Mouse (Mus musculus): Measurements from ENCODE around the gene Plcl2.

DNA sequence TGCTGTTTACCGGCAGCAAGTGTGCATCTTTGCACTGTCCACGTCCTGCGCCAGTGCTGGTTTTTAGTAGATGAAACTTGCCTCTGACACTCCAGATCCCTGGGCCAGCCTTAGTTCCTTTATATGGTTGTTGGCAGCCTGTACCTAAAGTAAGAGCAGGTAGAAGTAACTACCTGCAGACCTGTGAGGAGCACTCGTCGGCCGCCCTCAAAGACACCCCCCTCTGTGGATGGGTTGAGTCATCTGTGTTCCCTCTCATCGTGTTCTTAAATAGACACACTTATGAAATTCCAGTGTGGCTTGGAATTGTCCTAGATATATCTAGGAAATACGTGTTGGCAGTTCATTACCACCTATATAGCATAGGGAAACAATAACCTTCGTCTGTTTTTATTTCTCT is 158.4 kb downstream of the Plcl2 start:
- TF ChIP-seq POLR2A (IDR thresholded peaks at IDR 0.05; ENCODE audit: control insufficient read depth, extremely low read depth, insufficient read depth, low read length, poor library complexity) (no peak), CTCF (IDR thresholded peaks at IDR 0.05; ENCODE audit: borderline replicate concordance, control insufficient read depth, extremely low read depth, insufficient read depth, low read length, poor library complexity) (no peak)
